In genomic region chr17:37075766-37076165, GRCm38 (mm10) we compare ENCODE assay signal across 32 mouse cellular contexts. TPM values are rescaled to one million over a fixed set of nuclear protein-coding genes. Genes with fewer than 3 reads are reported as not detected.
"Had no signal": no experiment of that assay in that cellular context is flagged by ENCODE, and none has a peak within 500 bp of the region (broad histone marks: within the 10 kb centered on the region; RNA-seq: fewer than 3 reads in every experiment).

No protein-coding gene starts in this region.

- H3K4me2 ChIP-seq: kidney, embryonic 15.5 days; limb, embryonic 12.5 days; limb, embryonic 15.5 days; liver, embryonic 11.5 days; liver, embryonic 15.5 days; lung, embryonic 15.5 days; midbrain, embryonic 15.5 days; neural tube, embryonic 13.5 days had no signal

- DNase-seq: kidney, adult 8-10 months; kidney, postnatal 10 days; kidney, postnatal 36 days; layer of hippocampus, postnatal 36 days; left cerebral cortex, postnatal 4 days; lung, adult 18-20 months; lung, postnatal 10 days; lung, postnatal 36 days; retina, postnatal 1 day; right cerebral cortex, postnatal 14 days; right cerebral cortex, postnatal 4 days; thymus, adult 2 months; thymus, postnatal 14 days; thymus, postnatal 4 days had no signal

- H3K36me3 ChIP-seq: liver, embryonic 15.5 days had no signal

- ATAC-seq: midbrain, embryonic 15.5 days had no signal

- H3K9ac ChIP-seq: kidney, embryonic 15.5 days; limb, embryonic 12.5 days; limb, embryonic 15.5 days; liver, embryonic 15.5 days; lung, embryonic 15.5 days; midbrain, embryonic 15.5 days; neural tube, embryonic 13.5 days had no signal

- H3K9me3 ChIP-seq: kidney, embryonic 15.5 days; limb, embryonic 12.5 days; limb, embryonic 15.5 days; liver, embryonic 15.5 days; lung, embryonic 15.5 days; megakaryocyte, embryonic 14.5 days; midbrain, embryonic 10.5 days; midbrain, embryonic 15.5 days; neural tube, embryonic 13.5 days had no signal

- H3K4me1 ChIP-seq: liver, embryonic 15.5 days; lung, embryonic 15.5 days; megakaryocyte, embryonic 14.5 days had no signal

- H3K27me3 ChIP-seq: kidney, embryonic 15.5 days; limb, embryonic 12.5 days; limb, embryonic 15.5 days; liver, embryonic 15.5 days; lung, embryonic 15.5 days; megakaryocyte, embryonic 14.5 days; midbrain, embryonic 15.5 days; neural tube, embryonic 13.5 days had no signal

- H3K27ac ChIP-seq: kidney, embryonic 15.5 days; left cerebral cortex, adult 2 months; limb, embryonic 12.5 days; limb, embryonic 15.5 days; liver, embryonic 15.5 days; lung, embryonic 15.5 days; midbrain, embryonic 10.5 days; midbrain, embryonic 15.5 days; neural tube, embryonic 13.5 days; stomach, postnatal 0 days had no signal

- H3K4me3 ChIP-seq: kidney, embryonic 15.5 days; left cerebral cortex, adult 2 months; limb, embryonic 12.5 days; limb, embryonic 15.5 days; liver, embryonic 15.5 days; lung, embryonic 15.5 days; megakaryocyte, embryonic 14.5 days; midbrain, embryonic 10.5 days; midbrain, embryonic 15.5 days; myocyte; neural tube, embryonic 13.5 days had no signal

RNA-seq across cellular contexts. Expression of gene Olfr90, which starts 12.5 kb away (rescaled TPM):
- total RNA-seq: layer of hippocampus, adult 8-10 months; layer of hippocampus, postnatal 10 days; layer of hippocampus, postnatal 36 days; left cerebral cortex, postnatal 10 days; left cerebral cortex, postnatal 4 days; neutrophil, adult 5-6 weeks had no signal
- polyA plus RNA-seq: limb, embryonic 15.5 days; liver, embryonic 11.5 days; liver, embryonic 15.5 days; lung, embryonic 15.5 days; midbrain, embryonic 10.5 days; midbrain, embryonic 15.5 days; myocyte; neural tube, embryonic 13.5 days; stomach, embryonic 14.5 days; stomach, postnatal 0 days; thymus, adult 2 months had no signal

RNA-seq across cellular contexts. Expression of gene Olfr91, which starts 22.3 kb away (rescaled TPM):
- total RNA-seq: layer of hippocampus, adult 8-10 months; layer of hippocampus, postnatal 10 days; layer of hippocampus, postnatal 36 days; left cerebral cortex, adult 2 months; left cerebral cortex, postnatal 10 days; left cerebral cortex, postnatal 4 days; neutrophil, adult 5-6 weeks had no signal
- polyA plus RNA-seq: kidney, embryonic 15.5 days; limb, embryonic 12.5 days; limb, embryonic 15.5 days; liver, embryonic 11.5 days; liver, embryonic 15.5 days; lung, embryonic 15.5 days; midbrain, embryonic 10.5 days; midbrain, embryonic 15.5 days; myocyte; neural tube, embryonic 13.5 days; stomach, embryonic 14.5 days; stomach, postnatal 0 days; thymus, adult 2 months had no signal

RNA-seq across cellular contexts. Expression of gene Olfr92, which starts 44.1 kb away (rescaled TPM):
- total RNA-seq: layer of hippocampus, adult 8-10 months; layer of hippocampus, postnatal 10 days; layer of hippocampus, postnatal 36 days; left cerebral cortex, adult 2 months; left cerebral cortex, postnatal 10 days; left cerebral cortex, postnatal 4 days; neutrophil, adult 5-6 weeks had no signal
- polyA plus RNA-seq: kidney, embryonic 15.5 days; limb, embryonic 12.5 days; limb, embryonic 15.5 days; liver, embryonic 11.5 days; liver, embryonic 15.5 days; lung, embryonic 15.5 days; midbrain, embryonic 10.5 days; midbrain, embryonic 15.5 days; myocyte; neural tube, embryonic 13.5 days; stomach, embryonic 14.5 days; stomach, postnatal 0 days; thymus, adult 2 months had no signal

RNA-seq across cellular contexts. Expression of gene Mog, which starts 52.6 kb away (rescaled TPM):
- total RNA-seq: neutrophil, adult 5-6 weeks had no signal
- polyA plus RNA-seq: limb, embryonic 12.5 days; limb, embryonic 15.5 days; liver, embryonic 11.5 days; liver, embryonic 15.5 days; thymus, adult 2 months had no signal
